Mouse (Mus musculus) heart, embryonic 15.5 days (tissue): Measurements from ENCODE around the gene Scgb1b12. TPM values are rescaled to one million over a fixed set of nuclear protein-coding genes. Genes with fewer than 3 reads are reported as not detected.
"Not testable (repeated sequence)": the region's sequence is repeated elsewhere in the genome, so short reads cannot be mapped to it uniquely, and the experiment has no call there.

Source experiments
- ATAC-seq: fragments of 200-750 bp; cut with Nextera tagmentation; replicated peaks from 2 replicates; pipeline ENCODE4 v1.8.0; 2017; ENCODE audit warnings: low read depth, moderate TSS enrichment; ENCODE audit not compliant: insufficient number of reproducible peaks, insufficient read depth, low FRiP score
- H3K27ac ChIP-seq: fragments of 300-500 bp; sonication (generic); 2 replicates; pipeline ENCODE4 v1.5.1; 2015; ENCODE audit warnings: mild to moderate bottlenecking, inconsistent platforms
- H3K27me3 ChIP-seq: fragments of 300-500 bp; sonication (generic); 2 replicates; pipeline ENCODE4 v1.6.1; 2015; ENCODE audit warnings: inconsistent platforms
- H3K36me3 ChIP-seq: fragments of 300-500 bp; sonication (generic); 2 replicates; pipeline ENCODE4 v1.6.1; 2015; ENCODE audit warnings: mild to moderate bottlenecking, inconsistent platforms
- H3K4me1 ChIP-seq: fragments of 300-500 bp; sonication (generic); replicated peaks from 2 replicates; pipeline ENCODE4 v1.6.1; 2015; ENCODE audit warnings: inconsistent platforms
- H3K4me2 ChIP-seq: fragments of 300-500 bp; sonication (generic); 2 replicates; pipeline ENCODE4 v1.6.1; 2015; ENCODE audit warnings: inconsistent platforms, mild to moderate bottlenecking, moderate library complexity
- H3K4me3 ChIP-seq: fragments of 300-500 bp; sonication (generic); 2 replicates; pipeline ENCODE4 v1.5.1; 2015; ENCODE audit warnings: mild to moderate bottlenecking, inconsistent platforms
- H3K9ac ChIP-seq: fragments of 300-500 bp; sonication (generic); 2 replicates; pipeline ENCODE4 v1.6.1; 2015; ENCODE audit warnings: mild to moderate bottlenecking, inconsistent platforms
- H3K9me3 ChIP-seq: fragments of 300-500 bp; sonication (generic); replicated peaks from 2 replicates; pipeline ENCODE4 v1.6.1; 2016; ENCODE audit warnings: inconsistent platforms
- WGBS: fragments of 180-500 bp; shearing (Covaris S2); methylation state at CpG from one replicate; pipeline ENCODE4 v1.1.7; 2015; ENCODE audit warnings: mixed read lengths; 5-methylcytosine and 5-hydroxymethylcytosine counted together
- polyA plus RNA-seq: library from polyadenylated mRNA; unstranded; fragments of >200 nt; fragmentation: Nextera tagmentation; extraction: Ambion mirVana; gene quantifications from 2 replicates; pipeline ENCODE4 v1.2.1, GENCODE M21; 2015

Scgb1b12 gene
- polyA plus RNA-seq, result not detected in 2 replicates

- H3K4me3 ChIP-seq, ATAC-seq, H3K4me1 ChIP-seq, H3K9me3 ChIP-seq, H3K9ac ChIP-seq, H3K36me3 ChIP-seq, H3K27me3 ChIP-seq, H3K4me2 ChIP-seq, H3K27ac ChIP-seq: not testable (repeated sequence)
- 60% methylated on average over 3 of the region's 3 CpGs for WGBS
Measured at GRCm38 (mm10) chr7:32333882-32334281, at the start of gene Scgb1b12. Scgb1b12 (plus strand) TSS chr7:32334182.

- ATAC-seq, H3K4me3 ChIP-seq: not testable (repeated sequence)
- WGBS, result 71% methylated on average over 1 of the region's 1 CpGs
Measured at GRCm38 (mm10) chr7:32327145-32327544, 6.8 kb upstream of the Scgb1b12 start, which contains the start of gene Scgb2b12. Scgb2b12 (minus strand) TSS chr7:32327245.

More at GRCm38 (mm10) chr7:32327145-32327544, 6.8 kb upstream of the Scgb1b12 start, which contains the start of gene Scgb2b12:
- H3K9ac ChIP-seq, H3K27me3 ChIP-seq, H3K4me1 ChIP-seq, H3K27ac ChIP-seq, H3K4me2 ChIP-seq, H3K9me3 ChIP-seq, H3K36me3 ChIP-seq: not testable (repeated sequence)

Other genes with a start within 250 kb of the Scgb1b12 start
- gene Scgb1b10, start 233.3 kb upstream of the Scgb1b12 start, polyA plus RNA-seq, result not detected in 2 replicates
- not detected in 2 replicates for gene Scgb2b11, start 123.0 kb upstream of the Scgb1b12 start, polyA plus RNA-seq
- not detected in 2 replicates for gene Scgb1b11, start 111.3 kb upstream of the Scgb1b12 start, polyA plus RNA-seq
- gene Scgb2b12, start 6.9 kb upstream of the Scgb1b12 start, polyA plus RNA-seq, result not detected in 2 replicates
- gene Scgb1b29, start 107.4 kb downstream of the Scgb1b12 start, polyA plus RNA-seq, result not detected in 2 replicates